Mouse (Mus musculus): Measurements from ENCODE around the gene Glis2. TPM values are rescaled to one million over a fixed set of nuclear protein-coding genes. Genes with fewer than 3 reads are reported as not detected.

The Glis2 gene
- polyA plus RNA-seq (2014; fragmentation: Nextera tagmentation; extraction: Ambion mirVana), result 13.2 and 13.4 TPM in 2 replicates

DNA sequence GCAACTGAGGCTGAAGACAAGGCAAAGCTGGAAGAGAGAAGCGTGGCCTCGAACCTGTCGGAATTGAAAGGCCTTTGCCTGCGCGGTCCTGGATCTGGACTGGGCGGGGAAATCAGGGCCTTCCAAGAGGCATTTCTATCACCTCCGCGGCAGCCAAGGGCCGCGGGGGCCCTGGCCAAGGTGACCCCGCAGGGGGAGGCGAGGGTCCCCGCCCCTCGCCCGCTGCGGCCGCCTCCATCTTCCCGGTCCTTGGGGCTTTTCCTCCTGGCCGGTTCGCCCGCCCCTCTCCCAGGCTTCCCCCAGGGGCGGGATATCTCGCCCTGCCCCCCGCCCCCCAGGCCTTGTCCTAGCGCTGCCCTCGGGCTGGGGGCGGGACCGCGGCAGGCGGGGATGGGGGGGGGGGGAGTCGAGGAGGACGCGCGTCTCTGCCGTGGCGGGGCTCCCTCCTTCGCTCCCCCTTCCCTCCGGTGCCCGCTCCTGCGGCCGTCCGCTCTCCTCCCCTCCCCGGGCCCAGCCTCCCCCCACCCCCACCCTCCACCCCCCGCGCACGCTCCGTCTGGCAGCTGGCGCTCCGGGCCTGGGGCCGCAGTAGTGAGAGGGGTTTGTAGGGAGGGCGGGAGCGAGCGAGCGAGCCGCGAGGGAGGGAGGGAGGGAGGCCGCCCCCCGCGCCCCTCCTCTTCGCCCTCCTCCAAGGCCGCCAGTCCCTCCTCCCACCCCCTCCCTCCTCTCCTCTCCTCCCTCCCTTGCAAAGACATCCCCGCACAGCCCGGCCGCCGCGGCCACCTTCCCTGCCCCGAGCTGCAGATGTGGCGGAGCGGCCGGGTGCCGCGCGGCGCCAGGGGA is at the start of gene Glis2:
TSS of gene Glis2 (plus strand) at position 743 of the 843 bp plus-strand sequence.
- peak; percentile 90 for ATAC-seq (ENCODE audit: low FRiP score, low TSS enrichment)
- peak; percentile 95 for DNase-seq
- peak within 1 kb of the TSS; percentile 98 for H3K4me2 ChIP-seq (ENCODE audit: low read length)
- peaks cover 50% of the 10 kb centered on the region for H3K4me1 ChIP-seq (ENCODE audit: control insufficient read depth, insufficient read depth, low read length)
- peak within 1 kb of the TSS; percentile 83 for H3K4me3 ChIP-seq (replicated peaks; ENCODE audit: low read depth, low read length)
- H3K27ac ChIP-seq (replicated peaks; ENCODE audit: low read depth, low read length), result peak within 1 kb of the TSS; percentile 95
- H3K9me3 ChIP-seq (ENCODE audit: control insufficient read depth, low read length), result no peaks in the 10 kb centered on the region
- H3K36me3 ChIP-seq (ENCODE audit: control insufficient read depth, insufficient read depth, low read length), result peaks cover 5% of the 10 kb centered on the region; the same call in 1 of the 2 replicates
- no peaks in the 10 kb centered on the region for H3K27me3 ChIP-seq (ENCODE audit: control insufficient read depth, insufficient read depth, low read length)
- 1% methylated on average over 46 of the region's 74 CpGs for WGBS
- peak within 1 kb of the TSS; percentile 91 for H3K9ac ChIP-seq (replicated peaks; ENCODE audit: low read length)

DNA sequence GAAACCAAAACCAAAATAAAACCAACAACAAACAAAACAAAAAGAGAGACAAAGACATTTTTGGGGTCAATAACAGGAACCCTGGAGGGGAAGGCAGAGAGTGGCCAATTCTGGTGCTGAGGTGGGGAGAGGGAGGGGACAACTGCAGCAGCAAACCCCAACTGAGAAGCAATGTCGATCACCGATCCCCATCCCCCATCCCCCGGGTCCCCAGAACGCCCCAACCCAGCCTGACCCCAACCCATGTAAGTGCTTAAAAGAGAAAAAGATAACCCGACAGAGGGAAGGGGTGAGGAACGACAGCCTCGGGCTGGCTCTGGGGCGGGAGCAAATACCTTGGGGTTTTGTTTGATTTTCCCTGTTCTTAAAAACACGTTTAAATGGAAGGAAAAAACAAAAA is 49.7 kb upstream of the Glis2 start:
- H3K4me2 ChIP-seq (ENCODE audit: low read length), result no peak overlapping the region
- DNase-seq, result no peak
- H3K27ac ChIP-seq (replicated peaks; ENCODE audit: low read depth, low read length), result no peak overlapping the region
- H3K9ac ChIP-seq (replicated peaks; ENCODE audit: low read length), result no peak overlapping the region
- no peaks in the 10 kb centered on the region for H3K9me3 ChIP-seq (ENCODE audit: control insufficient read depth, low read length)
- peaks cover 4% of the 10 kb centered on the region; the same call in 1 of the 2 replicates for H3K4me1 ChIP-seq (ENCODE audit: control insufficient read depth, insufficient read depth, low read length)
- WGBS, result 81% methylated on average over 9 of the region's 9 CpGs
- ATAC-seq (ENCODE audit: low FRiP score, low TSS enrichment), result no peak
- no peak overlapping the region for H3K4me3 ChIP-seq (replicated peaks; ENCODE audit: low read depth, low read length)
- peaks cover 28% of the 10 kb centered on the region for H3K36me3 ChIP-seq (ENCODE audit: control insufficient read depth, insufficient read depth, low read length)
- no peaks in the 10 kb centered on the region for H3K27me3 ChIP-seq (ENCODE audit: control insufficient read depth, insufficient read depth, low read length)

DNA sequence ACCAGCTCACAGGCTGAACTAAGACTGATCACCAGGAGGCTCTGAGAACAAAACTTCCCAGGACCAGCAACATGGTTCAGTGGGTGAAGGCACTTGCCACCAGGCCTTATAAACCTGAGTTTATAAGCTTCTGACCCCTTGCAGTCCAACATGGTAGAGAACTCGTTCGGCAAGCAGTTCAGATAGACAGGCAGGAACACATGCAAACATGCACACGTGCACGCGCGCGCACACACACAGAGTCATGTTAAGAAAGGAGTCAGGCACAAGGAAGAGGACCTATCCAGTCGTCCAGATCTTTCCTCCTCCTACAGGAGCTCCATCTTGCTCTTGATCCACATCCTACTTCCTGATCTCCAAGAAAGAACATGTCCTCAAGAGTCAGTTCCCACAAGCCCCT is 47.7 kb upstream of the Glis2 start:
- Histone ChIP-seq H3K9me3 (ENCODE audit: control insufficient read depth, low read length) (no peaks in the 10 kb centered on the region), H3K4me2 (ENCODE audit: low read length) (no peak overlapping the region), H3K4me3 (replicated peaks; ENCODE audit: low read depth, low read length) (no peak overlapping the region), H3K9ac (replicated peaks; ENCODE audit: low read length) (no peak overlapping the region), H3K4me1 (ENCODE audit: control insufficient read depth, insufficient read depth, low read length) (peaks cover 4% of the 10 kb centered on the region; the same call in 1 of the 2 replicates), H3K27me3 (ENCODE audit: control insufficient read depth, insufficient read depth, low read length) (no peaks in the 10 kb centered on the region), H3K36me3 (ENCODE audit: control insufficient read depth, insufficient read depth, low read length) (peaks cover 33% of the 10 kb centered on the region), H3K27ac (replicated peaks; ENCODE audit: low read depth, low read length) (no peak overlapping the region)
- WGBS, result 92% methylated on average over 8 of the region's 8 CpGs
- ATAC-seq (ENCODE audit: low FRiP score, low TSS enrichment) (no peak), DNase-seq (no peak)

DNA sequence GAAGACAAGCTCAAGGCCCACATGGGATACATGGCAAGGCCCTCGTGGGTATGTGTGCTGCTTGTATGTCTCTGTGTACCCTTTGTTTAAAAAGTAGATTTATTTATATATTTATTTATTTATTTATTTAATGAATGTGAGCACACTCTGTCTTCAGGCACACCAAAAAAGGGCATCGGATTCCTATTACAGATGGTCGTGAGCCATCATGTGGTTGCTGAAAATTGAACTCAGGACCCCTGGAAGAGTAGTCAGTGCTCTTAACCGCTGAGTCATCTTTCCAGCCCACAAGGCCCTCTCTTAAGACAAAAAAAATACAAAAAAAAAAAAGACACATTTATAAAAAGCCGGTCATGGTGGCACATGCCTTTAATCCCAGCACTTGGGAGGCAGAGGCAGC is 46.9 kb upstream of the Glis2 start:
- Histone ChIP-seq H3K9me3 (ENCODE audit: control insufficient read depth, low read length) (no peaks in the 10 kb centered on the region), H3K4me3 (replicated peaks; ENCODE audit: low read depth, low read length) (no peak overlapping the region), H3K4me2 (ENCODE audit: low read length) (no peak overlapping the region), H3K9ac (replicated peaks; ENCODE audit: low read length) (no peak overlapping the region), H3K27me3 (ENCODE audit: control insufficient read depth, insufficient read depth, low read length) (no peaks in the 10 kb centered on the region), H3K4me1 (ENCODE audit: control insufficient read depth, insufficient read depth, low read length) (no peaks in the 10 kb centered on the region), H3K36me3 (ENCODE audit: control insufficient read depth, insufficient read depth, low read length) (peaks cover 33% of the 10 kb centered on the region), H3K27ac (replicated peaks; ENCODE audit: low read depth, low read length) (no peak overlapping the region)
- DNase-seq (no peak), ATAC-seq (ENCODE audit: low FRiP score, low TSS enrichment) (no peak)
- 95% methylated on average over 5 of the region's 5 CpGs for WGBS

DNA sequence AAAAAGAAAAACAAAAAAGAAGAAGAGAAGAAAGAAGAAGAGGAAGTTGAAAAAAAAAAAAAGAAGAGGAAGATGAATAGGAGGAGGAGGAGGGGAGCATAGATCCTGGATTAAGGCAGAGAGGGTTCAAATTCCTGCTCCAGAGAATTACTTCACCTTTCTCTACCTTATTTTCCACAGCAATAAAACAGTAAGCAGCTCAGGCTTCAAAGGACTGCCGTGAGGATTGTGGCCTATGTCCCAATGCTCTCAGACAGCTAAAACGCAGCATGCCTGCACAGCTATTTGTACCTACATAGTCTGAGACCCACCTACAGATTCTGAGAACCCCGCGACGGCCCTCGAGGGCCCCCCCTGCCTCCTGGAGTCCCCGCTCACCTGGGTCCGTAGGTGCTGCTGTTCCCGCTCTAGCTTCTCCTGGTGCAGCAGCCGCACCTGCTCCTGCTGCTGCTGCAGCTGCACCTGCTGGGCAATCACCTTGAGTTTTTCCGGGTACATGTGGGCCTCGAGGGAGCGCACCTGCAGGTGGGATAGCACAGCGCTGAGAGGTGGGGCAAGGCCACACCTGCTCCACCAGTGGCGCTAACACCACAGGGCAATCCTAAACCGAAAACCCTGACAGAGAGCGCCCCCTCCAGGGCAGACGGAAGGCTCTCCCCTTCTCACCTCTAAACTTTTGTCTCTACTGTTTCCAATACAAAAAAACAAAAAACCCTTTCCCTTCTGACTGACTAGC is 45.4 kb upstream of the Glis2 start:
- no peaks in the 10 kb centered on the region for H3K4me1 ChIP-seq (ENCODE audit: control insufficient read depth, insufficient read depth, low read length)
- H3K9ac ChIP-seq (replicated peaks; ENCODE audit: low read length), result no peak overlapping the region
- H3K36me3 ChIP-seq (ENCODE audit: control insufficient read depth, insufficient read depth, low read length), result peaks cover 33% of the 10 kb centered on the region
- H3K4me3 ChIP-seq (replicated peaks; ENCODE audit: low read depth, low read length), result no peak overlapping the region
- 93% methylated on average over 18 of the region's 18 CpGs for WGBS
- DNase-seq (no peak), ATAC-seq (ENCODE audit: low FRiP score, low TSS enrichment) (no peak)
- H3K27ac ChIP-seq (replicated peaks; ENCODE audit: low read depth, low read length), result no peak overlapping the region
- H3K27me3 ChIP-seq (ENCODE audit: control insufficient read depth, insufficient read depth, low read length), result no peaks in the 10 kb centered on the region
- no peak overlapping the region for H3K4me2 ChIP-seq (ENCODE audit: low read length)
- H3K9me3 ChIP-seq (ENCODE audit: control insufficient read depth, low read length), result no peaks in the 10 kb centered on the region

DNA sequence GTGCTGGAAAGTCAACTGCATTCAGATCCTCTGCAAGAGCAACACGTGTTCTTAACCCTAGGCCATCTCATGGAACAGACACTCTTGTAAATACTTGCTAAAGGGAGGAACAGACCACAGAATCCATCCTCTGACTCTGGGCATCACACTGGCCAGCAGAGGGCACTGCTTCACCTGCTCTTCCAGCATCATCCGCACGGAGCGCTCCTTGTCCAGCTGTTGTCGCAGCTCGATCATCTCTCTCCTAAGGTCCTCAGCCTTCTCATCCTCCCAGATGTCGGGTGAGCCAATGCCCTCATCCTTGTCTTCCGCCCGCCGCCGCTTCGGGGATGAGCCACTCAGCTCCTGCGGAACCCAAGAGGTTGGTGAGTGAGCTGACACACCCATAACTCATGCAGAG is 43.5 kb upstream of the Glis2 start:
- H3K4me2 ChIP-seq (ENCODE audit: low read length), result no peak overlapping the region
- no peaks in the 10 kb centered on the region for H3K4me1 ChIP-seq (ENCODE audit: control insufficient read depth, insufficient read depth, low read length)
- H3K27me3 ChIP-seq (ENCODE audit: control insufficient read depth, insufficient read depth, low read length), result no peaks in the 10 kb centered on the region
- 38% methylated on average over 13 of the region's 13 CpGs for WGBS
- DNase-seq (peak; percentile 88), ATAC-seq (ENCODE audit: low FRiP score, low TSS enrichment) (peak; percentile 40)
- H3K27ac ChIP-seq (replicated peaks; ENCODE audit: low read depth, low read length), result no peak overlapping the region
- no peaks in the 10 kb centered on the region for H3K9me3 ChIP-seq (ENCODE audit: control insufficient read depth, low read length)
- H3K36me3 ChIP-seq (ENCODE audit: control insufficient read depth, insufficient read depth, low read length), result peaks cover 20% of the 10 kb centered on the region
- no peak overlapping the region; the same call in 1 of the 2 replicates for H3K9ac ChIP-seq (replicated peaks; ENCODE audit: low read length)
- no peak overlapping the region for H3K4me3 ChIP-seq (replicated peaks; ENCODE audit: low read depth, low read length)

DNA sequence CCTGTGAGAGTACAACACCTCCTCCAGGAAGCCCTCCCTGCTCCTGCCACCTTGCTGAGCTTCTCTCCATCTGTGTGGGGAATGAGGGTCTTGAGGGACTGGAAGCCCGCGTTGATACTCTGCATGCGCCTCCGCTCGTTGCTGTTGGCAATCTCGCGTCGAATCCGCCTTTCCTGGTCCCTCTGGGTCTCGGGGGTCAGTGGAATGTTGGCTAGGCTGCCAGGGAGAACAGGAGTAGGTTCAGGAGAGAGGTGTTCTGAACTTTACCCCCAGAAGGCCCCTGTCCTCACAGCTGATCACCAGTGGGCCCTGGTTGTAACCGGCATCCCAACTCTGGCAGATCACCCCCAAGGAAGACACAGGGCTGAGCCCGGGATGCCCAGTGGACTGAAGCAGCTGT is 42.6 kb upstream of the Glis2 start:
- H3K9me3 ChIP-seq (ENCODE audit: control insufficient read depth, low read length), result no peaks in the 10 kb centered on the region
- DNase-seq (no peak), ATAC-seq (ENCODE audit: low FRiP score, low TSS enrichment) (no peak)
- H3K36me3 ChIP-seq (ENCODE audit: control insufficient read depth, insufficient read depth, low read length), result peaks cover 19% of the 10 kb centered on the region
- 96% methylated on average over 12 of the region's 12 CpGs for WGBS
- no peak overlapping the region for H3K4me2 ChIP-seq (ENCODE audit: low read length)
- H3K9ac ChIP-seq (replicated peaks; ENCODE audit: low read length), result no peak overlapping the region
- no peak overlapping the region for H3K4me3 ChIP-seq (replicated peaks; ENCODE audit: low read depth, low read length)
- no peaks in the 10 kb centered on the region for H3K27me3 ChIP-seq (ENCODE audit: control insufficient read depth, insufficient read depth, low read length)
- no peak overlapping the region for H3K27ac ChIP-seq (replicated peaks; ENCODE audit: low read depth, low read length)
- no peaks in the 10 kb centered on the region for H3K4me1 ChIP-seq (ENCODE audit: control insufficient read depth, insufficient read depth, low read length)

DNA sequence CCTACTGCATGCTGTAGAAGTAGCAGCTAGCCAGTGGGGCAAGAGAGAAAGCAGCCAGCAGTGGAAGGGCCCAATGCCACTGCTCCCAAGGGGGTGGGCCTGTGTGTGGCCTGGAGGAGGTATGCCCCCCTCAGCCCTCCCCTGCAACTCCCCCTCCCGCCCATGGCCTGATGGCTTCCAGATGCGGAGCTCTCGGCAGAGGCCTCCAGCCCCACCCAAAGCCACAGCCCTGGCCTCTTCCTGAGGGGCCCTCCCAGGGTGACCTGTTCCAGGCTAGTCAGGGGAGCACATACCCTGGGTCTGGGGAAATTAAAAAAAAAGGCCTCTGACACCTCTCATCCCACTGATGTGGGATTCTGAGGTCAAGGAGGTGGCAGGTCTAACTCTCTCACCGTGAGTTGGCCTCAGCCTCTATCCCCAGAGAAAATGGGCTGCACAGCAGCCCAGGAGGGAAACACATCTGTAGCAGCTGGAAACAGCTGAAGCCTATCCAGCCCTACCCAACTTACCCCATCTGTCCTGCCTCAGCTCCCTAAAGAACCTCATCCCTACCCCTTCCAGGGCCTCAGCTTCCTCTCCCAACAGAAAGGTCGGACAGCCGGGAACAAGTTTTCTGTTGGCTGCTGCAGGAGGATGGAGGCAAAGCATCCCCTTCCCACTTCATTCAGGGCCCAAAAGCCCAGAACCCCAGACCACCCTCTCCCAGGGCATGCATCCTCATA is 41.5 kb upstream of the Glis2 start:
- H3K27ac ChIP-seq (replicated peaks; ENCODE audit: low read depth, low read length), result no peak overlapping the region
- peaks cover 9% of the 10 kb centered on the region for H3K4me1 ChIP-seq (ENCODE audit: control insufficient read depth, insufficient read depth, low read length)
- 75% methylated on average over 6 of the region's 6 CpGs for WGBS
- DNase-seq, result no peak
- H3K9ac ChIP-seq (replicated peaks; ENCODE audit: low read length), result no peak overlapping the region
- H3K9me3 ChIP-seq (ENCODE audit: control insufficient read depth, low read length), result no peaks in the 10 kb centered on the region
- H3K27me3 ChIP-seq (ENCODE audit: control insufficient read depth, insufficient read depth, low read length), result no peaks in the 10 kb centered on the region
- H3K36me3 ChIP-seq (ENCODE audit: control insufficient read depth, insufficient read depth, low read length), result peaks cover 14% of the 10 kb centered on the region
- no peak for ATAC-seq (ENCODE audit: low FRiP score, low TSS enrichment)
- H3K4me3 ChIP-seq (replicated peaks; ENCODE audit: low read depth, low read length), result no peak overlapping the region
- H3K4me2 ChIP-seq (ENCODE audit: low read length), result no peak overlapping the region

Measured in midbrain, embryonic 14.5 days (tissue).